Mouse (Mus musculus) T-cell, adult 2 months (primary cell): ENCODE data around the gene Fam187b.

Experiments
- DNase-seq: peaks from one replicate; pipeline ENCODE4 v3.0.0; 2022; ENCODE audit warnings: low spot score

The Fam187b gene

GRCm38 (mm10) chr7:31008889-31009288 lies 35.3 kb downstream of the Fam187b start:
- no peak for DNase-seq

GRCm38 (mm10) chr7:31012971-31013370 lies 39.4 kb downstream of the Fam187b start:
- DNase-seq, result no peak

GRCm38 (mm10) chr7:31017104-31017901 lies 43.7 kb downstream of the Fam187b start:
- DNase-seq, result no peak

- peak; percentile 61 for DNase-seq
Observed at GRCm38 (mm10) chr7:31028609-31029008, 55.0 kb downstream of the Fam187b start.

GRCm38 (mm10) chr7:31030717-31031116 lies 57.1 kb downstream of the Fam187b start:
- no peak for DNase-seq

- DNase-seq, result peak; percentile 44
Observed at GRCm38 (mm10) chr7:31031731-31032130, 58.1 kb downstream of the Fam187b start.

- peak; percentile 89 for DNase-seq
Observed at GRCm38 (mm10) chr7:31033409-31034165, 60.0 kb downstream of the Fam187b start.

GRCm38 (mm10) chr7:31034789-31035188 lies 61.2 kb downstream of the Fam187b start:
- DNase-seq, result peak; percentile 78

- no peak for DNase-seq
Observed at GRCm38 (mm10) chr7:31035291-31035690, 61.7 kb downstream of the Fam187b start.

GRCm38 (mm10) chr7:31036917-31037316 lies 63.3 kb downstream of the Fam187b start:
- peak; percentile 39 for DNase-seq

- DNase-seq, result peak; percentile 73
Observed at GRCm38 (mm10) chr7:31037675-31038074, 64.1 kb downstream of the Fam187b start.

- DNase-seq, result no peak
Observed at GRCm38 (mm10) chr7:31039011-31039410, 65.4 kb downstream of the Fam187b start.
